Mouse (Mus musculus): ENCODE results near the gene Atp2b1.
"Not testable (repeated sequence)": the region's sequence is repeated elsewhere in the genome, so short reads cannot be mapped to it uniquely, and the experiment has no call there.

Atp2b1 gene

GRCm38 (mm10) chr10:98959385-98959784 lies 45.2 kb downstream of the Atp2b1 start:
- no peak for DNase-seq (ENCODE audit: extremely low read depth, insufficient read length, low spot score)

GRCm38 (mm10) chr10:98960911-98961310 lies 46.7 kb downstream of the Atp2b1 start:
- DNase-seq (ENCODE audit: extremely low read depth, insufficient read length, low spot score) = no peak

- DNase-seq (ENCODE audit: extremely low read depth, insufficient read length, low spot score) = no peak
Measured at GRCm38 (mm10) chr10:98962092-98962491, 47.9 kb downstream of the Atp2b1 start.

- no peak for DNase-seq (ENCODE audit: extremely low read depth, insufficient read length, low spot score)
Measured at GRCm38 (mm10) chr10:98966407-98967215, 52.4 kb downstream of the Atp2b1 start.

GRCm38 (mm10) chr10:98967240-98967891 lies 53.2 kb downstream of the Atp2b1 start:
- no peak for DNase-seq (ENCODE audit: extremely low read depth, insufficient read length, low spot score)

- no peak for DNase-seq (ENCODE audit: extremely low read depth, insufficient read length, low spot score)
Measured at GRCm38 (mm10) chr10:98970917-98971316, 56.7 kb downstream of the Atp2b1 start.

- DNase-seq (ENCODE audit: extremely low read depth, insufficient read length, low spot score) = no peak
Measured at GRCm38 (mm10) chr10:98972359-98972758, 58.2 kb downstream of the Atp2b1 start.

- no peak for DNase-seq (ENCODE audit: extremely low read depth, insufficient read length, low spot score)
Measured at GRCm38 (mm10) chr10:98972912-98973605, 58.9 kb downstream of the Atp2b1 start.

GRCm38 (mm10) chr10:98974645-98975044 lies 60.4 kb downstream of the Atp2b1 start:
- DNase-seq (ENCODE audit: extremely low read depth, insufficient read length, low spot score) = peak; percentile 9

GRCm38 (mm10) chr10:98975611-98976010 lies 61.4 kb downstream of the Atp2b1 start:
- DNase-seq (ENCODE audit: extremely low read depth, insufficient read length, low spot score) = no peak

GRCm38 (mm10) chr10:98976877-98977494 lies 62.8 kb downstream of the Atp2b1 start:
- DNase-seq (ENCODE audit: extremely low read depth, insufficient read length, low spot score) = no peak

- no peak for DNase-seq (ENCODE audit: extremely low read depth, insufficient read length, low spot score)
Measured at GRCm38 (mm10) chr10:98978766-98979165, 64.6 kb downstream of the Atp2b1 start.

- DNase-seq (ENCODE audit: extremely low read depth, insufficient read length, low spot score) = no peak
Measured at GRCm38 (mm10) chr10:98979296-98979695, 65.1 kb downstream of the Atp2b1 start.

- no peak for DNase-seq (ENCODE audit: extremely low read depth, insufficient read length, low spot score)
Measured at GRCm38 (mm10) chr10:98979951-98980350, 65.7 kb downstream of the Atp2b1 start.

- no peak for DNase-seq (ENCODE audit: extremely low read depth, insufficient read length, low spot score)
Measured at GRCm38 (mm10) chr10:98991964-98992363, 77.8 kb downstream of the Atp2b1 start.

GRCm38 (mm10) chr10:98993186-98993585 lies 79.0 kb downstream of the Atp2b1 start:
- DNase-seq (ENCODE audit: extremely low read depth, insufficient read length, low spot score) = no peak

- DNase-seq (ENCODE audit: extremely low read depth, insufficient read length, low spot score) = not testable (repeated sequence)
Measured at GRCm38 (mm10) chr10:98995016-98995747, 81.0 kb downstream of the Atp2b1 start.

- DNase-seq (ENCODE audit: extremely low read depth, insufficient read length, low spot score) = no peak
Measured at GRCm38 (mm10) chr10:99004866-99005265, 90.7 kb downstream of the Atp2b1 start.

GRCm38 (mm10) chr10:99011084-99011483 lies 96.9 kb downstream of the Atp2b1 start:
- DNase-seq (ENCODE audit: extremely low read depth, insufficient read length, low spot score) = no peak

- no peak for DNase-seq (ENCODE audit: extremely low read depth, insufficient read length, low spot score)
Measured at GRCm38 (mm10) chr10:99012086-99012485, 97.9 kb downstream of the Atp2b1 start.

Data from 3134 (cell line).